Mouse (Mus musculus): ENCODE measurements around the gene Pola1.
"Not testable (repeated sequence)": the region's sequence is repeated elsewhere in the genome, so short reads cannot be mapped to it uniquely, and the experiment has no call there.

DNA sequence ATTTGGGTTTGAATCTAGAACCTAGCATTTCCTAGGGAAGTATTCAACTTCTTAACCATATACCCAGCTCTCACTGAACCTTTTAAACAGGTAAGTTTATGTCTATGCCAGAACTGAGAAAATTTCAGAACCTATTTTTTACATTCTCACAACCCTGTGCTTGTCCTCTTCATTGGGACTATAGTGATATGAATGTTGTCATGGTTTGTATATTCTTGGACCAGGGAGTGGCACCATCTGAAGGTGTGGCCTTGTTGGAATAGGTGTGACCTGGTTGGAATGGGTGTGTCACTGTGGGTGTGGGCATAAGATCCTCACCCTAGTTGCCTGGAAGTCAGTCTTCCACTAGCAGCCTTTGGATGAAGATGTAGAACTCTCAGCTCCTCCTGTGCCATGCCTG, 231.1 kb downstream of the Pola1 start:
- not testable (repeated sequence) for TF ChIP-seq CTCF (IDR thresholded peaks at IDR 0.05; ENCODE audit: low read depth, low read length); POLR2A (IDR thresholded peaks at IDR 0.05; ENCODE audit: extremely low read depth, insufficient read depth, low read length)
